Mouse (Mus musculus) mesoderm, embryonic 11.5 days (tissue): ENCODE data around the gene Plekhb1.

ENCODE experiments used
- DNase-seq: peaks from one replicate; pipeline ENCODE4 v3.0.0-alpha.2; 2012; ENCODE audit warnings: low read depth, low spot score

The Plekhb1 gene

GRCm38 (mm10) chr7:100662231-100662630 is at the start of gene Plekhb1:
TSS of gene Plekhb1 (minus strand) at chr7:100662414.
- DNase-seq = no peak

- no peak for DNase-seq
Observed at GRCm38 (mm10) chr7:100706883-100707480, 44.8 kb upstream of the Plekhb1 start.

GRCm38 (mm10) chr7:100706143-100706841 is 44.1 kb upstream of the Plekhb1 start, which contains the start of gene Fam168a:
TSS of gene Fam168a (plus strand) at chr7:100706635.
- DNase-seq = peak; percentile 96

- DNase-seq = no peak
Observed at GRCm38 (mm10) chr7:100699771-100700770, 37.9 kb upstream of the Plekhb1 start.

GRCm38 (mm10) chr7:100693199-100693598 is 31.0 kb upstream of the Plekhb1 start:
- no peak for DNase-seq

- no peak for DNase-seq
Observed at GRCm38 (mm10) chr7:100688471-100688870, 26.3 kb upstream of the Plekhb1 start.

- DNase-seq = peak; percentile 79
Observed at GRCm38 (mm10) chr7:100685061-100686030, 23.1 kb upstream of the Plekhb1 start.

- DNase-seq = peak; percentile 76
Observed at GRCm38 (mm10) chr7:100684538-100684937, 22.3 kb upstream of the Plekhb1 start.

- DNase-seq = no peak
Observed at GRCm38 (mm10) chr7:100684081-100684480, 21.9 kb upstream of the Plekhb1 start.

GRCm38 (mm10) chr7:100683241-100683640 is 21.0 kb upstream of the Plekhb1 start:
- no peak for DNase-seq

- no peak for DNase-seq
Observed at GRCm38 (mm10) chr7:100681132-100681531, 18.9 kb upstream of the Plekhb1 start.

- DNase-seq = no peak
Observed at GRCm38 (mm10) chr7:100678948-100679880, 17.0 kb upstream of the Plekhb1 start.

- DNase-seq = no peak
Observed at GRCm38 (mm10) chr7:100678052-100678451, 15.8 kb upstream of the Plekhb1 start.

GRCm38 (mm10) chr7:100674941-100675340 is 12.7 kb upstream of the Plekhb1 start:
- no peak for DNase-seq

GRCm38 (mm10) chr7:100673452-100673851 is 11.2 kb upstream of the Plekhb1 start:
- peak; percentile 30 for DNase-seq

- DNase-seq = no peak
Observed at GRCm38 (mm10) chr7:100670646-100671045, 8.4 kb upstream of the Plekhb1 start.

GRCm38 (mm10) chr7:100663729-100664304 is 1.6 kb upstream of the Plekhb1 start:
- no peak for DNase-seq

- peak; percentile 94 for DNase-seq
Observed at GRCm38 (mm10) chr7:100663190-100663589, 976 bp upstream of the Plekhb1 start.

- no peak for DNase-seq
Observed at GRCm38 (mm10) chr7:100661264-100661663, 950 bp downstream of the Plekhb1 start.
